Mouse (Mus musculus) heart, adult 2 months (tissue): Measurements from ENCODE around the gene Fndc1. TPM values are rescaled to one million over a fixed set of nuclear protein-coding genes. Genes with fewer than 3 reads are reported as not detected.
A peak's percentile ranks its signal among the peaks of the same experiment; 100 is the strongest.

ENCODE experiments used
- DNase-seq, 2 experiments: peaks; one replicate each; pipeline ENCODE4 v3.0.0; 2021
- H3K27ac ChIP-seq: fragments of 200-600 bp; 2 replicates; pipeline ENCODE4 v1.8.1; 2022
- H3K27me3 ChIP-seq: fragments of 200-500 bp; 2 replicates; pipeline ENCODE4 v1.6.1; 2012; ENCODE audit warnings: mild to moderate bottlenecking, low read length, inconsistent platforms, mixed read lengths; ENCODE audit not compliant: control insufficient read depth, insufficient read depth
- H3K36me3 ChIP-seq: fragments of 200-500 bp; 2 replicates; pipeline ENCODE4 v1.6.1; 2012; ENCODE audit warnings: low read length, inconsistent platforms; ENCODE audit not compliant: control insufficient read depth, insufficient read depth
- H3K4me1 ChIP-seq: fragments of 200-500 bp; 2 replicates; pipeline ENCODE4 v1.6.1; 2011; ENCODE audit warnings: low read length; ENCODE audit not compliant: control insufficient read depth, insufficient read depth
- H3K4me3 ChIP-seq: fragments of 200-600 bp; 2 replicates; pipeline ENCODE4 v1.8.1; 2022
- H3K79me2 ChIP-seq: fragments of 200-500 bp; replicated peaks from 2 replicates; pipeline ENCODE4 v1.6.1; 2012; ENCODE audit warnings: mild to moderate bottlenecking, inconsistent platforms, low read length, moderate library complexity, mixed read lengths; ENCODE audit not compliant: control insufficient read depth, insufficient read depth
- H3K9ac ChIP-seq: fragments of 200-500 bp; 2 replicates; pipeline ENCODE4 v1.6.1; 2012; ENCODE audit warnings: low read depth, mild to moderate bottlenecking, control low read depth, inconsistent platforms, low read length, mixed read lengths
- CTCF ChIP-seq: fragments of 200-600 bp; IDR thresholded peaks from 2 replicates; pipeline ENCODE4 v1.8.1; 2022; ENCODE audit warnings: antibody characterized with exemption, mild to moderate bottlenecking, moderate library complexity
- EP300 ChIP-seq: fragments of 200-500 bp; IDR thresholded peaks from 2 replicates; pipeline ENCODE4 v1.6.1; 2011; ENCODE audit warnings: low read depth, low read length, control low read depth; ENCODE audit not compliant: insufficient read depth
- POLR2A ChIP-seq: fragments of 200-500 bp; IDR thresholded peaks from 2 replicates; pipeline ENCODE4 v1.6.1; 2011; ENCODE audit warnings: mild to moderate bottlenecking, low read depth, low read length, control low read depth; ENCODE audit not compliant: insufficient read depth
- WGBS: fragments of 180-500 bp; shearing (Covaris S2); methylation state at CpG from one replicate; pipeline ENCODE4 v1.1.7; 2018; 5-methylcytosine and 5-hydroxymethylcytosine counted together
- intact Hi-C: fragments of 180-260 bp; cut with DNase I; formaldehyde crosslinking; loops from one replicate; pipeline ENCODE4 v1.15.1; 2025
- polyA plus RNA-seq: library from polyadenylated mRNA; depleted of rRNA; stranded (reverse); fragments of >200 nt; gene quantifications from 2 replicates; pipeline ENCODE4 v1.2.3, GENCODE M21; 2012
- total RNA-seq, 2 experiments: library from RNA; stranded (reverse); gene quantifications; 2 replicates each; pipeline ENCODE4 v1.2.3; 2021

Fndc1 gene
- total and polyA plus RNA-seq, 3 experiments = 8.5 to 15.4 (median 11.5) TPM

GRCm38 (mm10) chr17:7808043-7808442 is 19.1 kb downstream of the Fndc1 start:
- intact Hi-C loops = no loop called here
- H3K27me3 ChIP-seq = no peaks in the 10 kb centered on the region
- H3K4me3 ChIP-seq = no peak overlapping the region
- no peak for DNase-seq
- TF ChIP-seq EP300 = no peak
- TF ChIP-seq POLR2A = no peak
- no peak for TF ChIP-seq CTCF
- H3K79me2 ChIP-seq = no peaks in the 10 kb centered on the region
- H3K36me3 ChIP-seq = no peaks in the 10 kb centered on the region
- no peak overlapping the region for H3K9ac ChIP-seq
- no peaks in the 10 kb centered on the region for H3K4me1 ChIP-seq
- WGBS = 79% methylated on average over 2 of the region's 2 CpGs
- no peak overlapping the region for H3K27ac ChIP-seq

GRCm38 (mm10) chr17:7805105-7805504 is 22.0 kb downstream of the Fndc1 start:
- Histone ChIP-seq H3K4me1 (no peaks in the 10 kb centered on the region), H3K36me3 (no peaks in the 10 kb centered on the region), H3K79me2 (no peaks in the 10 kb centered on the region), H3K4me3 (no peak overlapping the region), H3K27me3 (no peaks in the 10 kb centered on the region), H3K27ac (no peak overlapping the region), H3K9ac (no peak overlapping the region)
- 83% methylated on average over 6 of the region's 6 CpGs for WGBS
- DNase-seq = no peak
- TF ChIP-seq POLR2A (no peak), CTCF (no peak), EP300 (no peak)
- intact Hi-C loops = no loop called here

- Histone ChIP-seq H3K36me3 (no peaks in the 10 kb centered on the region), H3K4me3 (no peak overlapping the region), H3K27ac (no peak overlapping the region), H3K27me3 (no peaks in the 10 kb centered on the region), H3K9ac (no peak overlapping the region), H3K79me2 (no peaks in the 10 kb centered on the region), H3K4me1 (no peaks in the 10 kb centered on the region)
- 64% methylated on average over 9 of the region's 9 CpGs for WGBS
- intact Hi-C loops = no loop called here
- no peak for DNase-seq
- TF ChIP-seq EP300 (no peak), CTCF (no peak), POLR2A (no peak)
These were observed 24.6 kb downstream of the Fndc1 start for GRCm38 (mm10) chr17:7802483-7802882.

GRCm38 (mm10) chr17:7799894-7800293 is 27.2 kb downstream of the Fndc1 start:
- no peak overlapping the region for H3K9ac ChIP-seq

GRCm38 (mm10) chr17:7795584-7795983 is 31.5 kb downstream of the Fndc1 start:
- no peak for DNase-seq
- 57% methylated on average over 8 of the region's 8 CpGs for WGBS
- Histone ChIP-seq H3K79me2 (no peaks in the 10 kb centered on the region), H3K4me1 (no peaks in the 10 kb centered on the region), H3K36me3 (no peaks in the 10 kb centered on the region), H3K9ac (no peak overlapping the region), H3K4me3 (no peak overlapping the region), H3K27me3 (no peaks in the 10 kb centered on the region), H3K27ac (no peak overlapping the region)
- TF ChIP-seq CTCF (no peak), POLR2A (no peak), EP300 (no peak)
- intact Hi-C loops = no loop called here

More at GRCm38 (mm10) chr17:7799894-7800293, 27.2 kb downstream of the Fndc1 start:
- Histone ChIP-seq H3K79me2 (no peaks in the 10 kb centered on the region), H3K27ac (no peak overlapping the region), H3K4me1 (no peaks in the 10 kb centered on the region), H3K36me3 (no peaks in the 10 kb centered on the region), H3K4me3 (no peak overlapping the region), H3K27me3 (no peaks in the 10 kb centered on the region)
- intact Hi-C loops = no loop called here
- no peak for DNase-seq
- TF ChIP-seq POLR2A = no peak
- TF ChIP-seq CTCF = no peak
- TF ChIP-seq EP300 = no peak
- WGBS = 59% methylated on average over 3 of the region's 3 CpGs

GRCm38 (mm10) chr17:7795168-7795567 is 31.9 kb downstream of the Fndc1 start:
- H3K4me1 ChIP-seq = no peaks in the 10 kb centered on the region
- no peak overlapping the region for H3K27ac ChIP-seq
- TF ChIP-seq CTCF (no peak), POLR2A (no peak), EP300 (no peak)
- no peaks in the 10 kb centered on the region for H3K27me3 ChIP-seq
- no peak overlapping the region for H3K4me3 ChIP-seq
- H3K9ac ChIP-seq = no peak overlapping the region
- no peak for DNase-seq
- 57% methylated on average over 2 of the region's 2 CpGs for WGBS
- intact Hi-C loops = no loop called here
- no peaks in the 10 kb centered on the region for H3K36me3 ChIP-seq
- H3K79me2 ChIP-seq = no peaks in the 10 kb centered on the region

- peak; percentile 46 to 50 for DNase-seq
- H3K79me2 ChIP-seq = no peaks in the 10 kb centered on the region
- no peaks in the 10 kb centered on the region for H3K4me1 ChIP-seq
- 54% methylated on average over 6 of the region's 6 CpGs for WGBS
- H3K4me3 ChIP-seq = no peak overlapping the region
- no peak overlapping the region for H3K27ac ChIP-seq
- no peaks in the 10 kb centered on the region for H3K27me3 ChIP-seq
- H3K36me3 ChIP-seq = no peaks in the 10 kb centered on the region
- TF ChIP-seq EP300 = no peak
- no peak for TF ChIP-seq POLR2A
- TF ChIP-seq CTCF = no peak
- intact Hi-C loops = no loop called here
- H3K9ac ChIP-seq = no peak overlapping the region
These were observed 33.0 kb downstream of the Fndc1 start for GRCm38 (mm10) chr17:7794093-7794492.
